ENCODE assay signal across 9 mouse cellular contexts in the genomic region with DNA sequence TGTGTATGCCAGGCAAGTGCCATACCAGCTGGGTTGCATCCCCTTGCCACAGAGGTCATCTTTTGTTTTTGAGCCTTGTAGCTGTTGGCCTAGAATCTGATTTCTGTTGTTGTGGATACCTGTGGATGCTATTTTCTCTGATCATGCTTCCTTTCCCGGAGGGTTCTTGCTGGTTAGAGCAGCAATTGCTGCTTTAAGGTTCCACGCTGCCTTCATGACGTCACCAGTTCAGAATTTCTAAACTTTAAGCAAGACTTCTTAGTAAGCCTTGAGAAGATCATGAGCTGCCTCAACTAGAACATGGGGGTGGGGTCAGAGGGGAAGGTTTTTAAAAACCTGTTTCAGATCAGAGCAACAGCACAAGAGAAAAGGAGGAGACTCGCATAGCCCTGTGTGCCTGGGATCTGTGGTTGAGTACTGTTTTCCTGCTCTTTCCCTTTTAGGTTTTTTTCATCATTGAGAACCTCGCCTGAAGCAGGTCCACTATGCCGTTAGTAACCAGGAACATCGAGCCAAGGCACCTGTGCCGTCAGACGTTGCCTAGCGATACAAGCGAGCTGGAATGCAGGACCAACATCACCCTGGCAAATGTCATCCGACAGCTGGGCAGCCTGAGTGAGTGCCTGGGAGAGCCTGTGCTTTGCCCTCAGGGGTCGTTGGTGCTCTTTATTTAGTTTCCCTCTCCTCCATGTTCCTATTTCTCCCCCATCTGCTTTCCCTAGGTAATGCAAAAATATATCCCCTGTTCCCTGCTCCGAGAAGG. TPM values are rescaled to one million over a fixed set of nuclear protein-coding genes. Genes with fewer than 3 reads are reported as not detected.
DNase-seq lines count a peak whose midpoint lies in the region; ATAC-seq lines count a peak whose summit lies in the region.
"Had no signal": no experiment of that assay in that cellular context is flagged by ENCODE, and none has a peak within 500 bp of the region (broad histone marks: within the 10 kb centered on the region; RNA-seq: fewer than 3 reads in every experiment).

No protein-coding gene starts in this region.

- 42% methylated on average over 14 of the region's 14 CpGs for WGBS in heart, embryonic 10.5 days
- 73% methylated on average over 14 of the region's 14 CpGs for WGBS in forebrain, embryonic 11.5 days

- no peak overlapping the region; the same call in 1 of the 2 replicates for H3K9ac ChIP-seq in forebrain, embryonic 11.5 days (ENCODE audit: low read length)

- H3K36me3 ChIP-seq in heart, embryonic 10.5 days = peaks cover 40% of the 10 kb centered on the region
- no peaks in the 10 kb centered on the region; the same call in 1 of the 2 replicates for H3K36me3 ChIP-seq in forebrain, embryonic 11.5 days (ENCODE audit: control insufficient read depth, insufficient read depth, low read length)

- no peak for ATAC-seq in forebrain, embryonic 11.5 days (replicated peaks; ENCODE audit: low FRiP score)
- ATAC-seq in activated CD4-positive, CD25-positive, alpha-beta regulatory T cell, adult 4 months = no peak

- peaks cover 44% of the 10 kb centered on the region for H3K4me1 ChIP-seq in heart, embryonic 10.5 days
- H3K4me1 ChIP-seq in forebrain, embryonic 11.5 days (replicated peaks; ENCODE audit: control insufficient read depth, insufficient read depth, low read length) = 0 out of 2 replicates have a peak, but pooled peaks cover 3% of the 10 kb centered on the region

- no peaks in the 10 kb centered on the region for H3K27me3 ChIP-seq in heart, embryonic 10.5 days (ENCODE audit: insufficient read depth, poor library complexity, severe bottlenecking)
- H3K27me3 ChIP-seq in forebrain, embryonic 11.5 days (ENCODE audit: control insufficient read depth, insufficient read depth, low read length) = no peaks in the 10 kb centered on the region

- peak overlapping the region; percentile 29; the same call in 1 of the 2 replicates for H3K4me3 ChIP-seq in heart, embryonic 10.5 days
- H3K4me3 ChIP-seq in forebrain, embryonic 11.5 days (ENCODE audit: low read depth, low read length) = no peak overlapping the region

- intact Hi-C loops in heart, postnatal 14 days (cut with DNase I) = no loop called here

- H3K4me2 ChIP-seq in forebrain, embryonic 11.5 days (ENCODE audit: low read depth, low read length, severe bottlenecking) = no peak overlapping the region

- peak; percentile 86 for DNase-seq in heart, embryonic 10.5 days (ENCODE audit: low spot score)
- DNase-seq in heart, postnatal 14 days = no peak
- peak; percentile 51 for DNase-seq in CD4-positive helper T cell, adult 2 months (ENCODE audit: low read depth, low spot score)
- no peak for DNase-seq in forebrain, embryonic 11.5 days (ENCODE audit: low spot score)
- DNase-seq in kidney, postnatal 36 days = peak; percentile 41 to 54
- peak; percentile 71 for DNase-seq in retina, postnatal 1 day
- DNase-seq in adrenal gland, postnatal 10 days = no peak

- H3K27ac ChIP-seq in heart, embryonic 10.5 days = peak overlapping the region; percentile 77
- peak overlapping the region; percentile 37 for H3K27ac ChIP-seq in forebrain, embryonic 11.5 days (ENCODE audit: low read depth, low read length)

- no peaks in the 10 kb centered on the region for H3K9me3 ChIP-seq in heart, embryonic 10.5 days
- no peaks in the 10 kb centered on the region for H3K9me3 ChIP-seq in forebrain, embryonic 11.5 days (ENCODE audit: control insufficient read depth, low read length)
- H3K9me3 ChIP-seq: G1E had no signal

RNA-seq across cellular contexts. Expression of a gene that starts 35.8 kb away (rescaled TPM):
- 0.39 and 1.3 TPM in 2 replicates for polyA plus RNA-seq in heart, embryonic 10.5 days (2016; fragmentation: Nextera tagmentation; extraction: Ambion mirVana)
- total RNA-seq in heart, postnatal 14 days (2021) = not detected
- polyA plus RNA-seq in forebrain, embryonic 11.5 days (2014; fragmentation: Nextera tagmentation; extraction: Ambion mirVana) = not detected in 2 replicates
- total RNA-seq in adrenal gland, postnatal 10 days (2021) = 1 to 10 TPM; 2.2 to 2.4 TPM
- polyA plus RNA-seq in activated CD4-positive, CD25-positive, alpha-beta regulatory T cell, adult 4 months (2017; shearing (Covaris generic)) = not detected
- total RNA-seq: G1E had no signal
- polyA plus RNA-seq: G1E had no signal

RNA-seq across cellular contexts. Expression of a gene that starts 36.2 kb away (rescaled TPM):
- polyA plus RNA-seq in heart, embryonic 10.5 days (2016; fragmentation: Nextera tagmentation; extraction: Ambion mirVana) = 0.09 and 0.18 TPM in 2 replicates
- under 1 TPM in 1 of 2 experiments, not detected in 1; 0.22 TPM for total RNA-seq in heart, postnatal 14 days (2021)
- polyA plus RNA-seq in forebrain, embryonic 11.5 days (2014; fragmentation: Nextera tagmentation; extraction: Ambion mirVana) = 0.37 TPM in 1 of 2 replicates, not detected in the other
- total RNA-seq in adrenal gland, postnatal 10 days (2021) = under 1 TPM; 0.36 to 0.99 TPM
- polyA plus RNA-seq in activated CD4-positive, CD25-positive, alpha-beta regulatory T cell, adult 4 months (2017; shearing (Covaris generic)) = not detected

RNA-seq across cellular contexts. Expression of a gene that starts 45.9 kb away (rescaled TPM):
- polyA plus RNA-seq in heart, embryonic 10.5 days (2016; fragmentation: Nextera tagmentation; extraction: Ambion mirVana) = 51.1 and 58.5 TPM in 2 replicates
- total RNA-seq in heart, postnatal 14 days (2021) = 100 to 1,000 TPM; 133 to 135 TPM
- polyA plus RNA-seq in forebrain, embryonic 11.5 days (2014; fragmentation: Nextera tagmentation; extraction: Ambion mirVana) = 28.8 and 33.2 TPM in 2 replicates
- 100 to 1,000 TPM; 122 to 123 TPM for total RNA-seq in adrenal gland, postnatal 10 days (2021)
- polyA plus RNA-seq in activated CD4-positive, CD25-positive, alpha-beta regulatory T cell, adult 4 months (2017; shearing (Covaris generic)) = 100 to 1,000 TPM in 1 of 2 experiments, 10 to 100 TPM in 1; 83.0 to 104 TPM

Comparison
In these comparisons a context has a peak if more than half of its experiments do, and no peak if none do; other contexts are left out.
1. DNase-seq: peak in heart, embryonic 10.5 days (single experiment), CD4-positive helper T cell, adult 2 months (single experiment), kidney, postnatal 36 days (2 of 2) and retina, postnatal 1 day (single experiment); none in heart, postnatal 14 days (0 of 2), forebrain, embryonic 11.5 days (single experiment) and adrenal gland, postnatal 10 days (single experiment).